Mouse (Mus musculus): ENCODE measurements at regions not wholly inside any gene's neighbourhood (a gene's known extent, or its start where the extent isn't known, plus 50 kb on each side); places are given as distances from the start of the nearest gene placed in this dataset.

- H3K4me3 ChIP-seq (ENCODE audit: insufficient read depth, low read length): no peak overlapping the region
- H3K4me1 ChIP-seq (ENCODE audit: control insufficient read depth, insufficient read depth, low read length): no peaks in the 10 kb centered on the region
- TF ChIP-seq CTCF (IDR thresholded peaks at IDR 0.05; ENCODE audit: borderline replicate concordance, insufficient read depth, low read length): no peak
- H3K27ac ChIP-seq (ENCODE audit: insufficient read depth, low read length): no peak overlapping the region
These were observed 240.3 kb downstream of the Ttll7 start for GRCm38 (mm10) chr3:147092188-147093075.

- Histone ChIP-seq H3K4me1 (ENCODE audit: control insufficient read depth, insufficient read depth, low read length) (no peaks in the 10 kb centered on the region), H3K27ac (ENCODE audit: insufficient read depth, low read length) (no peak overlapping the region), H3K4me3 (ENCODE audit: insufficient read depth, low read length) (no peak overlapping the region)
- TF ChIP-seq CTCF (IDR thresholded peaks at IDR 0.05; ENCODE audit: borderline replicate concordance, insufficient read depth, low read length): no peak
- no peak for TF ChIP-seq POLR2A (IDR thresholded peaks at IDR 0.05; ENCODE audit: low read depth, low read length)
These were observed 240.9 kb downstream of the Ttll7 start for GRCm38 (mm10) chr3:147093076-147093380.

- Histone ChIP-seq H3K4me3 (ENCODE audit: insufficient read depth, low read length) (no peak overlapping the region), H3K4me1 (ENCODE audit: control insufficient read depth, insufficient read depth, low read length) (no peaks in the 10 kb centered on the region), H3K27ac (ENCODE audit: insufficient read depth, low read length) (no peak overlapping the region)
- TF ChIP-seq POLR2A (IDR thresholded peaks at IDR 0.05; ENCODE audit: low read depth, low read length) (no peak), CTCF (IDR thresholded peaks at IDR 0.05; ENCODE audit: borderline replicate concordance, insufficient read depth, low read length) (no peak)
These were observed 244.0 kb downstream of the Ttll7 start for GRCm38 (mm10) chr3:147096179-147096578.

GRCm38 (mm10) chr3:147098065-147098580, 246.0 kb downstream of the Ttll7 start:
- TF ChIP-seq CTCF (IDR thresholded peaks at IDR 0.05; ENCODE audit: borderline replicate concordance, insufficient read depth, low read length): no peak
- no peak for TF ChIP-seq POLR2A (IDR thresholded peaks at IDR 0.05; ENCODE audit: low read depth, low read length)

GRCm38 (mm10) chr3:147098611-147099010, 246.4 kb downstream of the Ttll7 start:
- Histone ChIP-seq H3K27ac (ENCODE audit: insufficient read depth, low read length) (no peak overlapping the region), H3K4me1 (ENCODE audit: control insufficient read depth, insufficient read depth, low read length) (no peaks in the 10 kb centered on the region), H3K4me3 (ENCODE audit: insufficient read depth, low read length) (no peak overlapping the region)
- TF ChIP-seq POLR2A (IDR thresholded peaks at IDR 0.05; ENCODE audit: low read depth, low read length) (no peak), CTCF (IDR thresholded peaks at IDR 0.05; ENCODE audit: borderline replicate concordance, insufficient read depth, low read length) (no peak)

More at GRCm38 (mm10) chr3:147098065-147098580, 246.0 kb downstream of the Ttll7 start:
- Histone ChIP-seq H3K27ac (ENCODE audit: insufficient read depth, low read length) (no peak overlapping the region), H3K4me1 (ENCODE audit: control insufficient read depth, insufficient read depth, low read length) (no peaks in the 10 kb centered on the region), H3K4me3 (ENCODE audit: insufficient read depth, low read length) (no peak overlapping the region)

GRCm38 (mm10) chr3:147099143-147099713, 247.1 kb downstream of the Ttll7 start:
- Histone ChIP-seq H3K4me3 (ENCODE audit: insufficient read depth, low read length) (no peak overlapping the region), H3K4me1 (ENCODE audit: control insufficient read depth, insufficient read depth, low read length) (no peaks in the 10 kb centered on the region), H3K27ac (ENCODE audit: insufficient read depth, low read length) (no peak overlapping the region)
- TF ChIP-seq POLR2A (IDR thresholded peaks at IDR 0.05; ENCODE audit: low read depth, low read length) (no peak), CTCF (IDR thresholded peaks at IDR 0.05; ENCODE audit: borderline replicate concordance, insufficient read depth, low read length) (no peak)

GRCm38 (mm10) chr3:147101053-147101764, 249.0 kb downstream of the Ttll7 start:
- Histone ChIP-seq H3K4me1 (ENCODE audit: control insufficient read depth, insufficient read depth, low read length) (no peaks in the 10 kb centered on the region), H3K4me3 (ENCODE audit: insufficient read depth, low read length) (no peak overlapping the region), H3K27ac (ENCODE audit: insufficient read depth, low read length) (no peak overlapping the region)
- TF ChIP-seq CTCF (IDR thresholded peaks at IDR 0.05; ENCODE audit: borderline replicate concordance, insufficient read depth, low read length) (no peak), POLR2A (IDR thresholded peaks at IDR 0.05; ENCODE audit: low read depth, low read length) (no peak)

GRCm38 (mm10) chr3:147101765-147102113, 249.6 kb downstream of the Ttll7 start:
- Histone ChIP-seq H3K4me3 (ENCODE audit: insufficient read depth, low read length) (no peak overlapping the region), H3K4me1 (ENCODE audit: control insufficient read depth, insufficient read depth, low read length) (no peaks in the 10 kb centered on the region), H3K27ac (ENCODE audit: insufficient read depth, low read length) (no peak overlapping the region)
- TF ChIP-seq POLR2A (IDR thresholded peaks at IDR 0.05; ENCODE audit: low read depth, low read length): no peak
- no peak for TF ChIP-seq CTCF (IDR thresholded peaks at IDR 0.05; ENCODE audit: borderline replicate concordance, insufficient read depth, low read length)

- TF ChIP-seq CTCF (IDR thresholded peaks at IDR 0.05; ENCODE audit: borderline replicate concordance, insufficient read depth, low read length) (no peak), POLR2A (IDR thresholded peaks at IDR 0.05; ENCODE audit: low read depth, low read length) (no peak)
- H3K27ac ChIP-seq (ENCODE audit: insufficient read depth, low read length): no peak overlapping the region
- no peaks in the 10 kb centered on the region for H3K4me1 ChIP-seq (ENCODE audit: control insufficient read depth, insufficient read depth, low read length)
- no peak overlapping the region for H3K4me3 ChIP-seq (ENCODE audit: insufficient read depth, low read length)
These were observed 251.3 kb downstream of the Ttll7 start for GRCm38 (mm10) chr3:147103428-147103827.

- TF ChIP-seq POLR2A (IDR thresholded peaks at IDR 0.05; ENCODE audit: low read depth, low read length): no peak
- no peak for TF ChIP-seq CTCF (IDR thresholded peaks at IDR 0.05; ENCODE audit: borderline replicate concordance, insufficient read depth, low read length)
- Histone ChIP-seq H3K4me3 (ENCODE audit: insufficient read depth, low read length) (no peak overlapping the region), H3K4me1 (ENCODE audit: control insufficient read depth, insufficient read depth, low read length) (no peaks in the 10 kb centered on the region), H3K27ac (ENCODE audit: insufficient read depth, low read length) (no peak overlapping the region)
These were observed 265.4 kb downstream of the Ttll7 start for GRCm38 (mm10) chr3:147117609-147118008.
